Mouse (Mus musculus) limb, embryonic 14.5 days (tissue): ENCODE measurements around the gene Tfe3. TPM values are rescaled to one million over a fixed set of nuclear protein-coding genes. Genes with fewer than 3 reads are reported as not detected.
A peak's percentile ranks its signal among the peaks of the same experiment; 100 is the strongest.

Experiments used
- ATAC-seq: fragments of 200-750 bp; cut with Nextera tagmentation; 2 replicates; pipeline ENCODE4 v1.8.0; 2017; ENCODE audit warnings: low read depth, moderate number of reproducible peaks, moderate TSS enrichment; ENCODE audit not compliant: low FRiP score
- DNase-seq: peaks from one replicate; pipeline ENCODE4 v3.0.0-alpha.2; 2015; ENCODE audit warnings: low spot score
- H3K27ac ChIP-seq: fragments of 300-500 bp; sonication (generic); replicated peaks from 2 replicates; pipeline ENCODE4 v1.5.1; 2014; ENCODE audit warnings: low read depth, mild to moderate bottlenecking, low read length, moderate library complexity, mixed read lengths
- H3K27me3 ChIP-seq: fragments of 300-500 bp; sonication (generic); 2 replicates; pipeline ENCODE4 v1.6.1; 2014; ENCODE audit warnings: low read length, mixed read lengths; ENCODE audit not compliant: control insufficient read depth, insufficient read depth
- H3K36me3 ChIP-seq: fragments of 300-500 bp; sonication (generic); 2 replicates; pipeline ENCODE4 v1.6.1; 2014; ENCODE audit warnings: mild to moderate bottlenecking, low read length, moderate library complexity, mixed read lengths; ENCODE audit not compliant: control insufficient read depth, insufficient read depth
- H3K4me1 ChIP-seq: fragments of 300-500 bp; sonication (generic); 2 replicates; pipeline ENCODE4 v1.6.1; 2014; ENCODE audit warnings: antibody characterized with exemption, low read length, mixed read lengths; ENCODE audit not compliant: control insufficient read depth, insufficient read depth
- H3K4me2 ChIP-seq: fragments of 300-500 bp; sonication (generic); replicated peaks from 2 replicates; pipeline ENCODE4 v1.6.1; 2014; ENCODE audit warnings: low read depth, mild to moderate bottlenecking, low read length, moderate library complexity; ENCODE audit not compliant: severe bottlenecking
- H3K4me3 ChIP-seq: fragments of 300-500 bp; sonication (generic); replicated peaks from 2 replicates; pipeline ENCODE4 v1.5.1; 2014; ENCODE audit warnings: low read length
- H3K9ac ChIP-seq: fragments of 300-500 bp; sonication (generic); 2 replicates; pipeline ENCODE4 v1.6.1; 2014; ENCODE audit warnings: mild to moderate bottlenecking, low read depth, low read length, moderate library complexity; ENCODE audit not compliant: severe bottlenecking
- H3K9me3 ChIP-seq: fragments of 300-500 bp; sonication (generic); 2 replicates; pipeline ENCODE4 v1.6.1; 2016; ENCODE audit warnings: low read length; ENCODE audit not compliant: control insufficient read depth
- POLR2A ChIP-seq: fragments of 200-500 bp; IDR thresholded peaks from 2 replicates; pipeline ENCODE4 v1.8.0; 2012; ENCODE audit warnings: inconsistent platforms, mild to moderate bottlenecking, moderate library complexity, borderline replicate concordance; ENCODE audit not compliant: insufficient read depth, insufficient read length; ENCODE audit errors: extremely low read depth
- WGBS: fragments of 180-500 bp; shearing (Covaris S2); extraction: QIAGEN DNeasy Blood & Tissue Kit; methylation state at CpG from one replicate; pipeline ENCODE4 v1.1.7; 2014; 5-methylcytosine and 5-hydroxymethylcytosine counted together
- polyA plus RNA-seq, 2 experiments: library from polyadenylated mRNA; depleted of rRNA in 1 of 2; stranded (reverse) in 1 of 2; unstranded in 1 of 2; fragments of >200 nt; fragmentation: Nextera tagmentation in 1 of 2; extraction: Ambion mirVana in 1 of 2; gene quantifications; 2 replicates each; pipeline versions ENCODE4 v1.2.1 to v1.2.3; 2012 to 2014

Gene Tfe3
- polyA plus RNA-seq, 2 experiments, result 22.2 to 25.3 TPM

DNA sequence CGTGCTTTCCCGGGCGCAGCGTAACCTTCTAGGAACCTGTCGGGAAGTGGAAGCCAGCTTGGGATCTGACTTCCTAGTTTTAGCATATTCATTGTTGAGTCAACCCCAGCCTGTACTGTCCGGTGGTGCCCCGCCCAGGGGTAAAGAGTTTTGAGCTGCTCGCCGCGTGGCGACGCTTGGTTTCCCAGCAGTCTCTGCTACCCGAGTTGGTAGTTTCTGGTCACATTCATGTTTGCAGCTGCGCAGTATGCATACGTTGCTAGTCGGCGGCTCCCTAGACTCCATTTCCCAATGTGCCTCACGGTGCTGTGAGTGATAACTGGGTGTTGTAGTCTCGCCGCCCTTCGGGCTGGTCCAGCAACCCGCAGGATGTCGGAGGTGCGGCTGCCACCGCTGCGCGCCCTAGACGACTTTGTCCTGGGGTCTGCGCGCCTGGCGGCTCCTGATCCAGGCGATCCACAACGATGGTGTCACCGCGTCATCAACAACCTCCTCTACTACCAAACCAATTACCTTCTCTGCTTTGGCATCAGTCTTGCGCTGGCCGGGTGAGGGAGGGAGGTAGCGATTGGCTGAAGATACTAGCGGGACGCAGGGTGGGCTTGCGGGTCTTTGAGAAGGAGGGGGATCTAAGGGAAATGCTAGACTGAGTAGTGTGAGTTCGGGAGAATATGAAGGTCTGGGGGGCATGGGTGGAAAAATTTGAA is 34.0 kb upstream of the Tfe3 start, which contains the start of gene Praf2:
Gene Praf2, plus strand, starts transcription at position 225 of the 707 bp plus-strand sequence.
- ATAC-seq (peak; percentile 95), DNase-seq (peak; percentile 86)
- Histone ChIP-seq H3K27ac (peak within 1 kb of the TSS; percentile 63), H3K36me3 (peaks cover 8% of the 10 kb centered on the region; the same call in 1 of the 2 replicates), H3K9me3 (no peaks in the 10 kb centered on the region), H3K9ac (peak within 1 kb of the TSS; percentile 55), H3K27me3 (no peaks in the 10 kb centered on the region), H3K4me2 (peak within 1 kb of the TSS; percentile 49), H3K4me3 (peak within 1 kb of the TSS; percentile 46), H3K4me1 (no peaks in the 10 kb centered on the region)
- WGBS, result 19% methylated on average over 40 of the region's 42 CpGs
- 0 out of 2 replicates have a peak, but pooled peaks have one; percentile 24 for TF ChIP-seq POLR2A

- H3K27ac ChIP-seq, result no peak overlapping the region
- WGBS, result 18% methylated on average over 4 of the region's 4 CpGs
- H3K4me2 ChIP-seq, result peak overlapping the region; percentile 49
- ATAC-seq (no peak), DNase-seq (no peak)
- no peaks in the 10 kb centered on the region for H3K27me3 ChIP-seq
- H3K9me3 ChIP-seq, result no peaks in the 10 kb centered on the region
- H3K4me1 ChIP-seq, result no peaks in the 10 kb centered on the region
- peak overlapping the region; percentile 46 for H3K4me3 ChIP-seq
- peaks cover 8% of the 10 kb centered on the region; the same call in 1 of the 2 replicates for H3K36me3 ChIP-seq
- H3K9ac ChIP-seq, result peak overlapping the region; percentile 55
- TF ChIP-seq POLR2A, result no peak
These were observed 33.5 kb upstream of the Tfe3 start for GRCm38 (mm10) chrX:7728922-7729265.

DNA sequence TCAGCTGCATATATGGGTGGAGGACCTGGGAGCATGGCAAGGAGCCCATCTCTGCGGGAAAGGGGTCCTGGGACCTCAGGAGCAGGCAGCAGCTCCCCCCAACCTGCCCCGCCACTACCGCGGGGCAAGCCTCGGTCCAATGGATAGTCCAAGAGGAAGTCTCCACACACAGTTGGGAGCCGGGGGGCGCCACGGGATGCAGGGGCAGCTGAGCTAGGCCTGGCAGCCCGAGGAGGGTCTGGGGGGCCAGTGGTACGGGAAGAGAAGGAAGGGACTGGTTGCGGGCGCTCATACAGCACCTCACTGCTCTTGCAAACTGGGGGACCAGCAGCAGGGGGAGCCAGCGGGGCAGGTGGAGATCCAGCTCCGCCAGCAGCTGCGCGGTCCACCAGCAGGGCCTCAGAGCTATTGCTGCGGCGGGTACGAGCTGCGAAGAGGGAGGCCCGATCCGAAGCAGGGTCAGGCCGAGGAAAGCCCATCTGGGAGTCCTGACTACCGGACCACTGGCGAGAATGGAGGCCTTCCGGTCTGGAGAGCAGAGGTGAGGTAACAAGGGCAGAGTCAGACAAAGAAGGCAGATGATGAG is 28.7 kb upstream of the Tfe3 start:
- H3K4me1 ChIP-seq, result no peaks in the 10 kb centered on the region
- DNase-seq (no peak), ATAC-seq (0 out of 2 replicates have a peak, but pooled peaks have one; percentile 10)
- H3K27ac ChIP-seq, result no peak overlapping the region
- no peak overlapping the region for H3K4me3 ChIP-seq
- 23% methylated on average over 20 of the region's 26 CpGs for WGBS
- H3K9ac ChIP-seq, result no peak overlapping the region
- H3K4me2 ChIP-seq, result no peak overlapping the region; the same call in 1 of the 2 replicates
- H3K9me3 ChIP-seq, result no peaks in the 10 kb centered on the region
- peaks cover 16% of the 10 kb centered on the region; the same call in 1 of the 2 replicates for H3K36me3 ChIP-seq
- H3K27me3 ChIP-seq, result no peaks in the 10 kb centered on the region
- TF ChIP-seq POLR2A, result no peak

DNA sequence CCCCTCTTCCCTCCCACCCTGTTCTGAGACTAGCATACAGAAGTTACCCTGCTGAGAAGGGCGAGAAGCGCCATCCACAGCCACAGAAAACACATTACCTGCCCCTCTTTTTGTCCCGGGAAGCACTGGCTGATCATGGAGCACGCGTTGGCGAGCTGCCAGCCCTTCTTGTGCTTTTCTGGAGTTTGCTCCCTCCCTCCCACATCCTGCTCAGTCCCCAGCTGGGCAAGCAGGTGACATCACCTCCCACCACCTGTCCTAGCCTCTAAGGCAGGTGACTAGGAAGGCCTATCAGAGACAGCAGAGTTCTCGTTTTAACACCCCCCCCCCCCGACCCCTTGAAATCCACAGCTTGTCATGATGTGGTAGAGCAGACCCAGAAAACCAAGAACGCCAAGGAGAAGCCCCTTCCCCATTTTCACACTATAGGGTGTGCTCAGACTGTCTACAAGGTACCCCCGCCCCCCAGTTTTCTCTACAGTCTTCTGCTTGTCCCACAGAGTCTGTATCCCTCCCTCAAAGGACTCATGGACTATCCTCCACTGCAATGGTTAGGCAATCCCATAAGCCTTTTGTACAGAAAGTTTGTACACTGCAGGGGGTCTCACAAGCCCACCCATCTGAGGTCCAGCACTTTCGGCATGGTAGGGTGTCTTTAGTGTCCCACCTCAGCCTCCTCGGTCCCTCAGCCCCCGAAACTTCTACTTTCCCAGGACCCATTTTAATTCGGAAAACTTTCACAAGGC is 22.9 kb upstream of the Tfe3 start:
- no peaks in the 10 kb centered on the region for H3K4me1 ChIP-seq
- H3K9me3 ChIP-seq, result no peaks in the 10 kb centered on the region
- 60% methylated on average over 14 of the region's 14 CpGs for WGBS
- no peaks in the 10 kb centered on the region for H3K27me3 ChIP-seq
- DNase-seq (peak; percentile 15), ATAC-seq (no peak)
- TF ChIP-seq POLR2A, result no peak
- no peak overlapping the region for H3K4me2 ChIP-seq
- no peak overlapping the region for H3K27ac ChIP-seq
- H3K4me3 ChIP-seq, result no peak overlapping the region
- H3K9ac ChIP-seq, result no peak overlapping the region
- peaks cover 11% of the 10 kb centered on the region; the same call in 1 of the 2 replicates for H3K36me3 ChIP-seq
